Mouse (Mus musculus) neural tube, embryonic 14.5 days (tissue): ENCODE data around the gene Sec61b. TPM values are rescaled to one million over a fixed set of nuclear protein-coding genes. Genes with fewer than 3 reads are reported as not detected.
A peak's percentile ranks its signal among the peaks of the same experiment; 100 is the strongest.

Experiments
- ATAC-seq: fragments of 200-750 bp; cut with Nextera tagmentation; 2 replicates; pipeline ENCODE4 v1.8.0; 2017; ENCODE audit warnings: low read depth, mild to moderate bottlenecking, moderate TSS enrichment, moderate library complexity
- H3K27ac ChIP-seq: fragments of 300-500 bp; sonication (generic); 2 replicates; pipeline ENCODE4 v1.5.1; 2014; ENCODE audit warnings: low read depth, mild to moderate bottlenecking, control low read depth, low read length, moderate library complexity, mixed read lengths
- H3K27me3 ChIP-seq: fragments of 300-500 bp; sonication (generic); 2 replicates; pipeline ENCODE4 v1.6.1; 2014; ENCODE audit warnings: low read length; ENCODE audit not compliant: control insufficient read depth, insufficient read depth
- H3K36me3 ChIP-seq: fragments of 300-500 bp; sonication (generic); 2 replicates; pipeline ENCODE4 v1.6.1; 2014; ENCODE audit warnings: low read length, mixed read lengths; ENCODE audit not compliant: control insufficient read depth, insufficient read depth
- H3K4me1 ChIP-seq: fragments of 300-500 bp; sonication (generic); 2 replicates; pipeline ENCODE4 v1.6.1; 2014; ENCODE audit warnings: low read length; ENCODE audit not compliant: control insufficient read depth, insufficient read depth
- H3K4me2 ChIP-seq: fragments of 300-500 bp; sonication (generic); 2 replicates; pipeline ENCODE4 v1.6.1; 2014; ENCODE audit warnings: mild to moderate bottlenecking, low read depth, low read length, control low read depth
- H3K4me3 ChIP-seq: fragments of 300-500 bp; sonication (generic); 2 replicates; pipeline ENCODE4 v1.5.1; 2014; ENCODE audit warnings: low read depth, low read length, control low read depth, mixed read lengths
- H3K9ac ChIP-seq: fragments of 300-500 bp; sonication (generic); replicated peaks from 2 replicates; pipeline ENCODE4 v1.6.1; 2014; ENCODE audit warnings: low read depth, mild to moderate bottlenecking, control low read depth, low read length, mixed read lengths
- H3K9me3 ChIP-seq: fragments of 300-500 bp; sonication (generic); 2 replicates; pipeline ENCODE4 v1.6.1; 2016; ENCODE audit warnings: low read length; ENCODE audit not compliant: control insufficient read depth
- WGBS: fragments of 180-500 bp; shearing (Covaris S2); extraction: QIAGEN DNeasy Blood & Tissue Kit; methylation state at CpG from one replicate; pipeline ENCODE4 v1.1.7; 2014; 5-methylcytosine and 5-hydroxymethylcytosine counted together
- polyA plus RNA-seq: library from polyadenylated mRNA; unstranded; fragments of >200 nt; fragmentation: Nextera tagmentation; extraction: Ambion mirVana; gene quantifications from 2 replicates; pipeline ENCODE4 v1.2.1, GENCODE M21; 2014

Sec61b gene
- polyA plus RNA-seq, 1 experiment from 2014 or later, result 243 TPM

- Histone ChIP-seq H3K36me3 (no peaks in the 10 kb centered on the region), H3K9ac (no peak overlapping the region), H3K9me3 (no peaks in the 10 kb centered on the region), H3K4me1 (no peaks in the 10 kb centered on the region), H3K4me3 (no peak overlapping the region), H3K27ac (no peak overlapping the region), H3K27me3 (no peaks in the 10 kb centered on the region), H3K4me2 (no peak overlapping the region)
- no peak for ATAC-seq
- 67% methylated on average over 7 of the region's 7 CpGs for WGBS
Measured at GRCm38 (mm10) chr4:47497811-47498385, 23.4 kb downstream of the Sec61b start.

GRCm38 (mm10) chr4:47499121-47499545 is 24.7 kb downstream of the Sec61b start:
- 66% methylated on average over 10 of the region's 10 CpGs for WGBS
- H3K4me1 ChIP-seq, result no peaks in the 10 kb centered on the region
- H3K9me3 ChIP-seq, result no peaks in the 10 kb centered on the region
- H3K9ac ChIP-seq, result no peak overlapping the region
- ATAC-seq, result no peak
- no peaks in the 10 kb centered on the region for H3K36me3 ChIP-seq
- H3K4me3 ChIP-seq, result no peak overlapping the region
- no peak overlapping the region for H3K27ac ChIP-seq
- H3K4me2 ChIP-seq, result no peak overlapping the region
- no peaks in the 10 kb centered on the region for H3K27me3 ChIP-seq

GRCm38 (mm10) chr4:47502546-47502971 is 28.1 kb downstream of the Sec61b start:
- no peak overlapping the region for H3K27ac ChIP-seq
- no peaks in the 10 kb centered on the region for H3K27me3 ChIP-seq
- no peak for ATAC-seq
- H3K9me3 ChIP-seq, result no peaks in the 10 kb centered on the region
- H3K4me2 ChIP-seq, result no peak overlapping the region
- 41% methylated on average over 4 of the region's 4 CpGs for WGBS
- H3K9ac ChIP-seq, result no peak overlapping the region
- H3K4me3 ChIP-seq, result no peak overlapping the region
- no peaks in the 10 kb centered on the region for H3K4me1 ChIP-seq
- no peaks in the 10 kb centered on the region for H3K36me3 ChIP-seq

GRCm38 (mm10) chr4:47503045-47503444 is 28.6 kb downstream of the Sec61b start:
- no peak for ATAC-seq
- Histone ChIP-seq H3K4me3 (no peak overlapping the region), H3K9ac (no peak overlapping the region), H3K36me3 (no peaks in the 10 kb centered on the region), H3K27ac (no peak overlapping the region), H3K4me2 (no peak overlapping the region), H3K9me3 (no peaks in the 10 kb centered on the region), H3K4me1 (no peaks in the 10 kb centered on the region), H3K27me3 (no peaks in the 10 kb centered on the region)
- WGBS, result 82% methylated on average over 6 of the region's 6 CpGs

- Histone ChIP-seq H3K9me3 (no peaks in the 10 kb centered on the region), H3K4me1 (no peaks in the 10 kb centered on the region), H3K4me2 (no peak overlapping the region), H3K36me3 (no peaks in the 10 kb centered on the region), H3K27ac (no peak overlapping the region), H3K9ac (no peak overlapping the region), H3K4me3 (no peak overlapping the region), H3K27me3 (no peaks in the 10 kb centered on the region)
- ATAC-seq, result no peak
- 76% methylated on average over 10 of the region's 10 CpGs for WGBS
Measured at GRCm38 (mm10) chr4:47504841-47505517, 30.5 kb downstream of the Sec61b start.

GRCm38 (mm10) chr4:47518551-47519181 is 44.2 kb downstream of the Sec61b start:
- Histone ChIP-seq H3K36me3 (no peaks in the 10 kb centered on the region), H3K4me2 (no peak overlapping the region), H3K27me3 (no peaks in the 10 kb centered on the region), H3K9ac (no peak overlapping the region), H3K27ac (no peak overlapping the region), H3K4me3 (no peak overlapping the region), H3K4me1 (0 out of 2 replicates have a peak, but pooled peaks cover 2% of the 10 kb centered on the region), H3K9me3 (no peaks in the 10 kb centered on the region)
- WGBS, result 27% methylated on average over 12 of the region's 12 CpGs
- peak; percentile 61 for ATAC-seq

- H3K36me3 ChIP-seq, result no peaks in the 10 kb centered on the region
- no peak overlapping the region for H3K27ac ChIP-seq
- 64% methylated on average over 4 of the region's 4 CpGs for whole genome bisulfite sequencing
- H3K9me3 ChIP-seq, result no peaks in the 10 kb centered on the region; the same call in 1 of the 2 replicates
- H3K27me3 ChIP-seq, result no peaks in the 10 kb centered on the region
- no peak for ATAC-seq
- no peak overlapping the region for H3K4me2 ChIP-seq
- H3K9ac ChIP-seq, result no peak overlapping the region
- H3K4me1 ChIP-seq, result 0 out of 2 replicates have a peak, but pooled peaks cover 2% of the 10 kb centered on the region
- no peak overlapping the region for H3K4me3 ChIP-seq
Measured at GRCm38 (mm10) chr4:47520076-47520475, 45.6 kb downstream of the Sec61b start.

GRCm38 (mm10) chr4:47521884-47522605 is 47.6 kb downstream of the Sec61b start:
- H3K4me3 ChIP-seq, result no peak overlapping the region
- no peaks in the 10 kb centered on the region for H3K36me3 ChIP-seq
- H3K27ac ChIP-seq, result no peak overlapping the region
- H3K4me1 ChIP-seq, result 0 out of 2 replicates have a peak, but pooled peaks cover 2% of the 10 kb centered on the region
- 78% methylated on average over 6 of the region's 6 CpGs for WGBS
- no peaks in the 10 kb centered on the region; the same call in 1 of the 2 replicates for H3K9me3 ChIP-seq
- no peak overlapping the region for H3K9ac ChIP-seq
- H3K27me3 ChIP-seq, result no peaks in the 10 kb centered on the region
- no peak overlapping the region for H3K4me2 ChIP-seq
- ATAC-seq, result peak; percentile 74
